Mouse (Mus musculus) limb, embryonic 11.5 days (tissue): Measurements from ENCODE around the gene Mum1. TPM values are rescaled to one million over a fixed set of nuclear protein-coding genes. Genes with fewer than 3 reads are reported as not detected.
"Not testable (repeated sequence)": the region's sequence is repeated elsewhere in the genome, so short reads cannot be mapped to it uniquely, and the experiment has no call there.

Source experiments
- ATAC-seq: fragments of 200-750 bp; cut with Nextera tagmentation; 2 replicates; pipeline ENCODE4 v1.8.0; 2017; ENCODE audit warnings: low read depth; ENCODE audit not compliant: insufficient number of reproducible peaks, low FRiP score, low TSS enrichment
- DNase-seq: peaks from one replicate; pipeline ENCODE4 v3.0.0-alpha.2; 2015; ENCODE audit warnings: low spot score
- H3K27ac ChIP-seq: fragments of 300-500 bp; sonication (generic); replicated peaks from 2 replicates; pipeline ENCODE4 v1.5.1; 2014; ENCODE audit warnings: low read depth, mild to moderate bottlenecking, low read length
- H3K27me3 ChIP-seq: fragments of 300-500 bp; sonication (generic); 2 replicates; pipeline ENCODE4 v1.6.1; 2014; ENCODE audit warnings: mild to moderate bottlenecking, low read length, mixed read lengths; ENCODE audit not compliant: control insufficient read depth, insufficient read depth
- H3K36me3 ChIP-seq: fragments of 300-500 bp; sonication (generic); 2 replicates; pipeline ENCODE4 v1.6.1; 2014; ENCODE audit warnings: mild to moderate bottlenecking, low read length, moderate library complexity, mixed read lengths; ENCODE audit not compliant: control insufficient read depth, insufficient read depth
- H3K4me1 ChIP-seq: fragments of 300-500 bp; sonication (generic); 2 replicates; pipeline ENCODE4 v1.6.1; 2014; ENCODE audit warnings: low read length, mixed read lengths; ENCODE audit not compliant: control insufficient read depth, insufficient read depth
- H3K4me2 ChIP-seq: fragments of 300-500 bp; sonication (generic); 2 replicates; pipeline ENCODE4 v1.6.1; 2014; ENCODE audit warnings: low read depth, mild to moderate bottlenecking, moderate library complexity; ENCODE audit not compliant: severe bottlenecking
- H3K4me3 ChIP-seq: fragments of 300-500 bp; sonication (generic); 2 replicates; pipeline ENCODE4 v1.5.1; 2014; ENCODE audit warnings: low read depth, low read length
- H3K9ac ChIP-seq: fragments of 300-500 bp; sonication (generic); 2 replicates; pipeline ENCODE4 v1.6.1; 2014; ENCODE audit warnings: mild to moderate bottlenecking, low read length
- H3K9me3 ChIP-seq: fragments of 300-500 bp; sonication (generic); 2 replicates; pipeline ENCODE4 v1.6.1; 2016; ENCODE audit warnings: low read length; ENCODE audit not compliant: control insufficient read depth
- WGBS: fragments of 180-500 bp; shearing (Covaris S2); extraction: QIAGEN DNeasy Blood & Tissue Kit; methylation state at CpG from one replicate; pipeline ENCODE4 v1.1.7; 2014; 5-methylcytosine and 5-hydroxymethylcytosine counted together
- polyA plus RNA-seq: library from polyadenylated mRNA; unstranded; fragments of >200 nt; fragmentation: Nextera tagmentation; extraction: Ambion mirVana; gene quantifications from 2 replicates; pipeline ENCODE4 v1.2.1, GENCODE M21; 2014

The Mum1 gene
- polyA plus RNA-seq, 1 experiment from 2014 or later, result 87.1 TPM

DNA sequence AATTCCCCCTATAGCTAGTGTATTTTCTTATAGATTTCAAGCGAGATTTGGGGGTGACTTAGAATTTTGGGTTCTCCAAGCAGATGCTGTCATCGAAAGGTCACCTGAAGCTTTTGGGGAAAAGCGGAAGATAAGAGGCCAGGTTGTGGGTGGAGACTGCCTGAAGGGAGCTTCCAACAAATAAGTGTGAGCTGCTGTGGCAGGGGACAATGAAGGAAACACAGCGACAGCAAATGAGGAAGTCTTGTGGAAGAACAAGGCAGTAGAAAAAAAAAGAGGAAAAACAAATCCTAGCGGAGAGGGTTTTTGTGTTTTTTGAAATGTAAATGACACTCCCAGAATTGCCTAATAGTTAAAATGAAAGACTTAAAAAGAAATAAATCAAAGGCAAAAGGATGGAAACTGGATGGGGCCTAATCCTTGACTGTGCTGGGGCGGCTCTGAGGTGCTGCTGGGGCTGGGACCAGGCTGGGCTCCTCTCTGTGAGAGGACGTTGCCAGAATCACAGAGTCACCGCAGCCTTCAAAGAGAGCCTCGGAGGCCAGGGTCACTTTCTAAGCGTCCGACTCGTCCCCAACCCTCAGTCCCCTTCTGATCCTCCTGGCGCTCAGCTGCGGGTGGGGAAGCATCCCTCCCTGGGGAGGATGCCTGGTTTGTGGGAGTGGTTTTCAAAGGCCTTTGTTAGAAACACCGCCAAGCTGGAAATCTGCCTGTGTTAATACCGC is 11.0 kb upstream of the Mum1 start:
- DNase-seq, result no peak
- H3K36me3 ChIP-seq, result no peaks in the 10 kb centered on the region
- H3K27ac ChIP-seq, result no peak overlapping the region
- H3K4me1 ChIP-seq, result no peaks in the 10 kb centered on the region
- 26% methylated on average over 16 of the region's 16 CpGs for WGBS
- H3K9me3 ChIP-seq, result no peaks in the 10 kb centered on the region
- no peak overlapping the region for H3K4me3 ChIP-seq
- H3K27me3 ChIP-seq, result no peaks in the 10 kb centered on the region
- ATAC-seq, result no peak
- H3K9ac ChIP-seq, result no peak overlapping the region
- H3K4me2 ChIP-seq, result no peak overlapping the region

DNA sequence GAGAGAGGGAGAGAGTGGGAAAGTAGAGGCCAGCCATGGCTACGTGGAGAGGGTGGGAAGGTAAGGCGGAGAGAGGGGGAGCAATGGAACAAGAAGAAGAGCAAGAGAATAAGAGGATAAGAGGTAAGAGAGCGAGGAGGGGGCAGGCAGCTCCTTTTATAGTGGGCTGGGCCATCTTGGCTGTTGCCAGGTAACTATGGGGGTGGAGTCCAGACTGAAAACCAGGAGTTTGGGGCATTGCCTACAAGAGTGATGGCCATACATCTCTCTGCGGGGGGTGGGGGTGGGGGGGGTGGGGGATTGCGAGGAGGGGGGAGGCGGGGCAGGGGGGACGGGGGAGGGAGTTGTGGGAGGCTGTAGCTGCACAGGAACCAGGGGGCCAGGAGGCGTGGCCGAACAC is 5.6 kb upstream of the Mum1 start:
- DNase-seq (no peak), ATAC-seq (no peak)
- Histone ChIP-seq H3K36me3 (no peaks in the 10 kb centered on the region), H3K27ac (no peak overlapping the region), H3K4me3 (no peak overlapping the region), H3K27me3 (no peaks in the 10 kb centered on the region), H3K9ac (no peak overlapping the region), H3K4me1 (peaks cover 5% of the 10 kb centered on the region; the same call in 1 of the 2 replicates), H3K9me3 (no peaks in the 10 kb centered on the region), H3K4me2 (no peak overlapping the region)
- WGBS, result 40% methylated on average over 6 of the region's 9 CpGs

DNA sequence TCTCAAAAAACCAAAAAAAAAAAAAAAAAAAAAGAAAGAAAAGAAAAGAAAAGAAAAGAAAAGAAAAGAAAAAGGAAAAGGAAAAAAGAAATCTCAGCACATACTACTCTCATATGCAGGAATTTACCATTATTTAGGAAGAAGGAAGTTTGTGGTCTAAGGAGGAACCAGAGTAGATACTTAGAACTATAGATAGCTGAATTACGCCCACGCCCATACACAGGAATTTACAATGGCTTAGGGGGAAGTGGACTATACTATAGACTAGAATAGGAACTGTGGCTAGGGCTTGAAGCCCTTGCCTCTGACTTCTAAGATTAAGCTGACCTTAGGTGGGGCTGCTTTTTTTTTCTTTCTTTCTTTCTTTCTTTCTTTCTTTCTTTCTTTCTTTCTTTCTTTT is 3.1 kb upstream of the Mum1 start:
- H3K4me3 ChIP-seq, DNase-seq, H3K4me2 ChIP-seq, H3K9me3 ChIP-seq, H3K27ac ChIP-seq, ATAC-seq, H3K36me3 ChIP-seq, H3K9ac ChIP-seq, H3K27me3 ChIP-seq: not testable (repeated sequence)
- peaks cover 16% of the 10 kb centered on the region for H3K4me1 ChIP-seq
- WGBS, result 98% methylated on average over 2 of the region's 2 CpGs

DNA sequence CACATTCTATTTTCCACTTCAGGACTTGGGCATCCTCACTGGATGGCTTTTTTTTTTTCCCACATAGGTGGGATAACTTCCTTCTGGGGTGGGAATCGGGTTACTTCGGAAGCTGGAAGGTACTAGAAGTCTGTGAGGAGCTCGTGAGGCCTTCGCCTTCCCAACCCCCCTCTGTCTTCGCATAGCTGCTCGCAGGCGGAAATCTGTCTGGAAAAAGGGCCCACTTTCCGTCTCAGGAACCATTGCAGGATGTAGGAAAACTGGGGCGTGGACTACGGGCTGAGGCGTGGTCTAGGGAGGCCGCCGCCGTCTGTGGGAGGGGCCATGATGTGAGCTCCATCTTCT is 191 bp upstream of the Mum1 start:
- H3K9me3 ChIP-seq, result no peaks in the 10 kb centered on the region
- peak overlapping the region; percentile 93 for H3K27ac ChIP-seq
- H3K4me3 ChIP-seq, result peak overlapping the region; percentile 88; the same call in 1 of the 2 replicates
- H3K36me3 ChIP-seq, result peaks cover 11% of the 10 kb centered on the region
- WGBS, result under 1% methylated on average over 14 of the region's 14 CpGs
- H3K9ac ChIP-seq, result peak overlapping the region; percentile 32
- peaks cover 26% of the 10 kb centered on the region for H3K4me1 ChIP-seq
- ATAC-seq (no peak), DNase-seq (no peak)
- no peaks in the 10 kb centered on the region for H3K27me3 ChIP-seq
- H3K4me2 ChIP-seq, result peak overlapping the region; percentile 91

DNA sequence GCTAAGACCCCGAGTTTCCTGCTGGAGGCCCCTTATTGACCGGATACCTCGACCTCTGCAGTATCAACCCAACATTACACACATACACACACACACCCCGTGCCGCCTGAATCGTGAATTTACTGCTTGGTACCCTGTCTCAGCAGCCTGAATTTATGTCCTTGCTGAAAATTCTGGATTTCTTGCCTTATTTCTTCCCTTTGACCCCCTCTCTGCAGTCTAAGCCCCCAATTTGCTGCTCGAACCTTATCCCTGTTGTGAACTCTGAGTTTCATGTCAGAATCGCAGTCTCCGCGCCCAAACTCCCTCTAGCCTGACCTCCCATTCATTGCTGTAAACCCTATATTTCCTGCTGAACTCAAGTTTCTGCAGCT is 919 bp downstream of the Mum1 start:
- Histone ChIP-seq H3K36me3 (peaks cover 16% of the 10 kb centered on the region), H3K4me3 (peak overlapping the region; percentile 88), H3K4me1 (peaks cover 25% of the 10 kb centered on the region), H3K27me3 (no peaks in the 10 kb centered on the region), H3K9me3 (no peaks in the 10 kb centered on the region), H3K4me2 (peak overlapping the region; percentile 91), H3K9ac (peak overlapping the region; percentile 97), H3K27ac (peak overlapping the region; percentile 91; the same call in 1 of the 2 replicates)
- DNase-seq (no peak), ATAC-seq (no peak)
- WGBS, result 11% methylated on average over 10 of the region's 10 CpGs

DNA sequence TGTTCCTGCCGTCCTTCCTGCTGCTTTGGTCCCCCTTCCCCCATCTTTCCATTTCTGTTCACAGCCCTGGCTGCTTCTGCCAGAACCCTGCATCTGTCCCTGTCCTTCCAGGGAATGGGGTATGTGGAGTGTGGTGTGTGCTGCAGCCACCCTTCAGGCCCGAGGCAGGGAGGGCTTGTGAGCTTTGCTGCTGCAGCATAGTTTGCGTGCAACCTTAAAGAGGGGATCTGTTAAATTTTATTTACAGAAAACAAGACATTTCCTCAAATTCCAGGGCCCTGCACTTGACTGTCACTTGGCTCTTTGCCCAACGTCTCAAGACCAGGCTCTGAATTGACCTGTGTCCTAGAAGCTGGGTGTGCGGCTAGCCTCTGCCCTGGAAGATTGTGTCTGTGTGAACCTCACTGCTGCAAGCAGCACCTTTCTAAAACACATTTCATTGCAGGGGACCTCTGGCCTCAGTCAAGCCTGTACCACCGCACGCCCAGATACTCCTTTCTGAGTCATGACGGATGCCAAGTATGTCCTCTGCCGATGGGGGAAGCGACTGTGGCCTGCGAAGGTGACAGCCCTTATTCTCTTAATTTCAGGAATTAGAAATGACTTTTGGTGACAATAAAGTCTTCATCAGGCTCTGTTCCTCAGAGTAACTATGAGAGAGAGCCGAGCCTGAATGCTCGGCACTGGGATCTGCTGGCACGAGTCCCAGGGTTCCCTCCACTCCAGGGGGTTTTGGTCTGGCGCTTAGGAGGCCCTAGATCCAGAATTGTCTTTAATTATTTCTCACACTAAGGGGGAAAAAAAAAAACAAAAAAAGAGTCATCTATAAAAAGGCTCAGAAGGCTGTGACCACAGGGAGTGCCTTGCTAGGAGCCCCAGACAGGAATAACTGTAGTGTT is 1.9 kb downstream of the Mum1 start:
- H3K4me3 ChIP-seq, result peak overlapping the region; percentile 88
- H3K27me3 ChIP-seq, result no peaks in the 10 kb centered on the region
- H3K4me2 ChIP-seq, result peak overlapping the region; percentile 91
- no peak for ATAC-seq
- DNase-seq, result no peak
- H3K9ac ChIP-seq, result peak overlapping the region; percentile 97; the same call in 1 of the 2 replicates
- 70% methylated on average over 15 of the region's 15 CpGs for WGBS
- no peaks in the 10 kb centered on the region for H3K9me3 ChIP-seq
- H3K4me1 ChIP-seq, result peaks cover 29% of the 10 kb centered on the region
- 0 out of 2 replicates have a peak overlapping the region, but pooled peaks have one; percentile 2 for H3K27ac ChIP-seq
- H3K36me3 ChIP-seq, result peaks cover 21% of the 10 kb centered on the region

DNA sequence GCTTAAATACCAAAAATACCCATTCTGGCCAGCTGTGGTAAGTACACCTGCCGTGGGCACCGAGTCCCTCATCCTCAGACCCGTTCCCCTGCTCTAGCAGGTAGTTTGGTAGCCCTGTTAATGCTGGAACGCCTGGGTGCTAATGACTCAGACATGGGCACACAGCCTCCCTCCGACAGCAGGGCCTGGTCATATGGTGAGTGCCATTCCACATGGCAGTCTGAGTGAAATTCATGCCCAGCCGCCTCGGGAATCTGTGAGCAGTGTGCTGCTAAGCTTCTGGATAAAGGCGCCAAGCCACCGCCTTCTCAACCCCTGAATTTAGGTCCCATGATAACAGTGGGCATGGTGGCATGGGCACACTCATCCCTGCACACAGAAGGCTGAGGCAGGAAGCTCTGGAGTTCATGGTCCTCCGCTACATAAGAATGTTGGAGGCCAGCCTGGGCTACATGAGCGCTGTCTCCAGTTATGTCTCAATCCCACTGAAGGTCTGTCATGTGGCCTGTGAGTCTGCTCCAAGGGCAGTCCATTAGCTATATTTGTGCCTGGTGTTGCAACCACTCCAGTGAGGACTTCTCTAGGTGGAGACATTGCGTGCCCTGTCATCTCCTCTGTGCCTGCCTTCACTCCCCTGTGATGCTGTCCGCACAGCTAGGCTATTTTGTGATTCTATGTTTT is 10.1 kb downstream of the Mum1 start:
- no peaks in the 10 kb centered on the region for H3K9me3 ChIP-seq
- ATAC-seq (no peak), DNase-seq (no peak)
- no peaks in the 10 kb centered on the region for H3K27me3 ChIP-seq
- H3K27ac ChIP-seq, result no peak overlapping the region
- WGBS, result 92% methylated on average over 13 of the region's 13 CpGs
- H3K4me1 ChIP-seq, result peaks cover 4% of the 10 kb centered on the region; the same call in 1 of the 2 replicates
- no peak overlapping the region for H3K4me3 ChIP-seq
- H3K9ac ChIP-seq, result no peak overlapping the region
- peaks cover 70% of the 10 kb centered on the region for H3K36me3 ChIP-seq
- H3K4me2 ChIP-seq, result no peak overlapping the region

DNA sequence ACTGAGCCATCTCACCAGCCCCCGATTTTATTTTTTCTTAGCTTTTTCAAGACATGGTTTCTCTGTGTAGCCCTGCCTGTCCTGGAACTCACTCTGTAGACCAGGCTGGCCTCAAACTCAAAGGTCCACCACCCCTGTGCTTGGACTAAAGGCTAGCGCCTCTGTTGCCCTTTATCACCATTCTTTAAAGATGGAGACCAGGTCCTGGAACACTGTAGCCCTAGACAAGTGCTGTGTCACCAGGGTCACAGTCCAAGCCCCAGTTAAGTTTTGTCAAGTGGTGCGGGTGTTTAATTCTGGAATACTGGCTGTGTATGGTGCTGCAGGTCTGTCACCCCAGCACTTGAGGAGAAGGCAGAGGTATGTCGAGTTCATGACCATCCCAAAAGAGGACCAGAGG is 10.8 kb downstream of the Mum1 start:
- Histone ChIP-seq H3K9ac (no peak overlapping the region), H3K27me3 (no peaks in the 10 kb centered on the region), H3K9me3 (no peaks in the 10 kb centered on the region), H3K4me1 (peaks cover 4% of the 10 kb centered on the region; the same call in 1 of the 2 replicates), H3K36me3 (peaks cover 70% of the 10 kb centered on the region), H3K4me2 (no peak overlapping the region), H3K27ac (no peak overlapping the region), H3K4me3 (no peak overlapping the region)
- WGBS, result 85% methylated on average over 4 of the region's 4 CpGs
- no peak for ATAC-seq
- DNase-seq, result no peak
